Mouse (Mus musculus) heart, postnatal 0 days (tissue): ENCODE measurements at regions not wholly inside any gene's neighbourhood (a gene's known extent, or its start where the extent isn't known, plus 50 kb on each side); places are given as distances from the start of the nearest gene placed in this dataset.

Source experiments
- ATAC-seq: fragments of 200-750 bp; cut with Nextera tagmentation; 2 replicates; pipeline ENCODE4 v1.8.0; 2017; ENCODE audit warnings: low read depth, moderate number of reproducible peaks, moderate library complexity; ENCODE audit not compliant: insufficient read depth
- DNase-seq: peaks from one replicate; pipeline ENCODE4 v3.0.0-alpha.2; 2016; ENCODE audit warnings: low spot score
- H3K27ac ChIP-seq: fragments of 300-500 bp; sonication (generic); 2 replicates; pipeline ENCODE4 v1.5.1; 2014; ENCODE audit warnings: low read depth, mild to moderate bottlenecking
- H3K27me3 ChIP-seq: fragments of 300-500 bp; sonication (generic); 2 replicates; pipeline ENCODE4 v1.6.1; 2014; ENCODE audit warnings: low read length, mixed read lengths; ENCODE audit not compliant: control insufficient read depth, insufficient read depth
- H3K36me3 ChIP-seq: fragments of 300-500 bp; sonication (generic); replicated peaks from 2 replicates; pipeline ENCODE4 v1.6.1; 2014; ENCODE audit warnings: low read length, mixed read lengths; ENCODE audit not compliant: control insufficient read depth, insufficient read depth
- H3K4me1 ChIP-seq: fragments of 300-500 bp; sonication (generic); 2 replicates; pipeline ENCODE4 v1.6.1; 2014; ENCODE audit warnings: antibody characterized with exemption; ENCODE audit not compliant: control insufficient read depth, insufficient read depth
- H3K4me2 ChIP-seq: fragments of 300-500 bp; sonication (generic); 2 replicates; pipeline ENCODE4 v1.6.1; 2014; ENCODE audit warnings: low read depth, mild to moderate bottlenecking, low read length, moderate library complexity
- H3K4me3 ChIP-seq: fragments of 300-500 bp; sonication (generic); 2 replicates; pipeline ENCODE4 v1.5.1; 2014; ENCODE audit warnings: low read depth, low read length
- H3K9ac ChIP-seq: fragments of 300-500 bp; sonication (generic); replicated peaks from 2 replicates; pipeline ENCODE4 v1.6.1; 2014; ENCODE audit warnings: low read depth, low read length, mixed read lengths
- H3K9me3 ChIP-seq: fragments of 300-500 bp; sonication (generic); replicated peaks from 2 replicates; pipeline ENCODE4 v1.6.1; 2016; ENCODE audit warnings: low read length; ENCODE audit not compliant: control insufficient read depth
- CTCF ChIP-seq: IDR thresholded peaks from 2 replicates; pipeline ENCODE4 v1.5.1; 2016; ENCODE audit warnings: antibody characterized with exemption, control low read depth, low read depth
- EP300 ChIP-seq: IDR thresholded peaks from 2 replicates; pipeline ENCODE4 v1.6.1; 2016; ENCODE audit warnings: antibody characterized with exemption, low read depth
- WGBS: fragments of 180-500 bp; shearing (Covaris S2); extraction: QIAGEN DNeasy Blood & Tissue Kit; methylation state at CpG from one replicate; pipeline ENCODE4 v1.1.7; 2014; 5-methylcytosine and 5-hydroxymethylcytosine counted together

DNA sequence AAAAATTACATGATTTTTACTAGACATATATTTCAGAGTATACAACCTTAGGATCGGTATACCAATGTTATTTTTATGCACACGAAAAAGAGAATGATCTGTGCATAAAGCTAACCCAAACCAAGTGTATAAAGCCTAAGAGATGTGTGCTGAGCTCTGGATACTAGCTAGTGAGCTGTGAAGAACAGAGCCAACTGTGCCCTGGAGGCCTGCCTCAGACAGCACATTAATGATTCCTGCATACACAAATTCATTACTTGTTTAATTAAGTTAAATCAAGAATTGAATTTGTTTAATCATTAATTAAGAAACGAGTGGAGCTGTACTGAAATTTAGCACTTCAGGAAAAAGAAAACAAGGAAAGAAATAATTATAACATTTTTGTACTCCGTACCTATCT lies 139.0 kb upstream of the Prkcq start:
- Histone ChIP-seq H3K4me3 (no peak overlapping the region), H3K4me2 (no peak overlapping the region), H3K27ac (no peak overlapping the region), H3K9me3 (no peaks in the 10 kb centered on the region), H3K4me1 (no peaks in the 10 kb centered on the region), H3K27me3 (no peaks in the 10 kb centered on the region), H3K9ac (no peak overlapping the region), H3K36me3 (no peaks in the 10 kb centered on the region)
- TF ChIP-seq CTCF (no peak), EP300 (no peak)
- ATAC-seq (no peak), DNase-seq (no peak)
- WGBS = 61% methylated on average over 4 of the region's 4 CpGs

DNA sequence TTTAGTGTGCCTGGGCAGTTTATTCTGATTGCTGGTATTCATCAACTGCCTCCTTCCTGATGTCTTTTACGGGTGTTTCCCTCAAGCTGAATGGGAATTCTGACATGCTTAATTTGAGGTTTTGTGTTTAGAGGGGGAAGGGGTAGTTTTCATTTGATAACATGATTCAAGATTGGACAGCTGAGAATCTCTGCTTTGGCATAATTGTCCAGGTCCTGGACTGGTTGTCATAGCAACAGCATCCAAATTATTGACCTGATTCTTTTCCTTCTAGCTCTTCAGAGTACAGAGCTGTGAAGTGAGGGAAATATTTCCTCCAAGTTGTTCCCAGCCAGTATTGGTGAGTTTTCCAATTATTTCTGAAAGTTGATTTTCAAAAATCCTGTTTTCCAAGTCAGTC lies 137.7 kb upstream of the Prkcq start:
- DNase-seq = no peak
- H3K36me3 ChIP-seq = no peaks in the 10 kb centered on the region
- H3K27me3 ChIP-seq = no peaks in the 10 kb centered on the region
- no peak overlapping the region for H3K4me3 ChIP-seq
- WGBS = 77% methylated on average over 1 of the region's 1 CpGs
- no peak overlapping the region for H3K9ac ChIP-seq
- no peaks in the 10 kb centered on the region for H3K4me1 ChIP-seq
- H3K27ac ChIP-seq = no peak overlapping the region
- TF ChIP-seq CTCF (no peak), EP300 (no peak)
- no peaks in the 10 kb centered on the region for H3K9me3 ChIP-seq
- H3K4me2 ChIP-seq = no peak overlapping the region
- ATAC-seq = no peak

DNA sequence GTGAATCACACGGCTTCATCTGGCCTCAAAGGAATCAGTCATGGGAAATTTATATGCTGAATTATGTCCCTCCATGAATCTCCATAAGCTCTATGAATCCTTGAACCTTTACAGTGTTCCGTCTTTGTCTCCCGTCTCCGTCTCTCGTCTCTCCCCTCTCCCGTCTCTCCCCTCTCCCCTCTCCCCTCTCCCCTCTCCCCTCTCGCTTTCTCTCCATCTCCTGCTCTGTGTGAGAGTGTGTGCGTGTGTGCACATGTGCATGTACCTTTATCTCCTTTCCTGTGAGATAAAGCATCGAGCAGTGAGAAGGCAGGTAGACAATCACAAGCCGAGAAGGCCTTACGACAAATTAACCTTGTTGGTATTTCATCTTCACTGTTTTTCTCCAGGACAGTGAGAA lies 134.6 kb upstream of the Prkcq start:
- WGBS = 59% methylated on average over 11 of the region's 11 CpGs
- Histone ChIP-seq H3K4me3 (no peak overlapping the region), H3K27me3 (no peaks in the 10 kb centered on the region), H3K4me1 (no peaks in the 10 kb centered on the region), H3K27ac (no peak overlapping the region), H3K9me3 (no peaks in the 10 kb centered on the region), H3K4me2 (no peak overlapping the region), H3K36me3 (no peaks in the 10 kb centered on the region), H3K9ac (no peak overlapping the region)
- TF ChIP-seq CTCF = no peak
- TF ChIP-seq EP300 = no peak
- ATAC-seq (no peak), DNase-seq (no peak)

DNA sequence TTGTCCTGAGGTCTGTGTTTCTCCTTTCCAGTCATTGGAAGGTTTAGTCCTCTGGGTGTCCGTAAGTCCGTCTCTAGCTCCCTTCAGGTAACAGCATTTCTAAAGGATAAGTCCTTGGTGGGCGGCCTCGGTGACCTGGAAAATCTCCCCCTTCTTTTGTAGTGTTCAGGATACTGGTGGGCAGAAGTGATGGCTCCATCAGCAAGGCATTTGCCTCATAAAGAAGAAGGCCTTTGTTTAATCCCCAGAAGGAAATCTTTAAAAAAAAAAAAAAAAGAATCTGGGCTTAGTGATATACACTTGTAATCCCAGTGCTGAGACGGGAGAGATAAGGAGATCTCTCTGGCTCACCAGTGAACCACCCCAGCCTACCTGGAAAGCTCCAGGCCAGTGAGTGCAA lies 133.5 kb upstream of the Prkcq start:
- WGBS = 79% methylated on average over 5 of the region's 5 CpGs
- no peak overlapping the region for H3K9ac ChIP-seq
- DNase-seq (no peak), ATAC-seq (no peak)
- H3K36me3 ChIP-seq = no peaks in the 10 kb centered on the region
- H3K27ac ChIP-seq = no peak overlapping the region
- H3K9me3 ChIP-seq = no peaks in the 10 kb centered on the region
- no peak overlapping the region for H3K4me2 ChIP-seq
- TF ChIP-seq CTCF (no peak), EP300 (no peak)
- H3K27me3 ChIP-seq = no peaks in the 10 kb centered on the region
- H3K4me1 ChIP-seq = no peaks in the 10 kb centered on the region
- no peak overlapping the region for H3K4me3 ChIP-seq

DNA sequence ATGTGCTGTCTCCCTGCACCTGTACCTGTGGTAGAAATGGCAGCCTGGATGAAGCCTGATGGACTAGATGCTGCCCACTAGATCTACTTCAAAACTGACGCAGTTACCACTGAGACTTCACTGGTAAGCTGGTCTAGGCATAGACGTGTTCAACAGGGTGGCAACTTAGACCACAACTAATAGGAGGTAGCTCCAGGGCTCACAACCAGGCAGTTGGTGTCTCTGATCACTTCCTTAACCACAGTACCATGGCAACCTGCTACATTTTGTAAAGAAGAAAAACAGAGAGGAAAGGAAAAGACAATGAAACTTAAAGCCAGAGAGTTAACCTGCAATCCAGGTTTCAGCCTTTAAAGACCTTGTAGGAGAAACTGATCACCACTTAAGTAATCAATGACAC lies 131.9 kb upstream of the Prkcq start:
- 64% methylated on average over 2 of the region's 2 CpGs for WGBS
- no peak for TF ChIP-seq CTCF
- TF ChIP-seq EP300 = no peak

DNA sequence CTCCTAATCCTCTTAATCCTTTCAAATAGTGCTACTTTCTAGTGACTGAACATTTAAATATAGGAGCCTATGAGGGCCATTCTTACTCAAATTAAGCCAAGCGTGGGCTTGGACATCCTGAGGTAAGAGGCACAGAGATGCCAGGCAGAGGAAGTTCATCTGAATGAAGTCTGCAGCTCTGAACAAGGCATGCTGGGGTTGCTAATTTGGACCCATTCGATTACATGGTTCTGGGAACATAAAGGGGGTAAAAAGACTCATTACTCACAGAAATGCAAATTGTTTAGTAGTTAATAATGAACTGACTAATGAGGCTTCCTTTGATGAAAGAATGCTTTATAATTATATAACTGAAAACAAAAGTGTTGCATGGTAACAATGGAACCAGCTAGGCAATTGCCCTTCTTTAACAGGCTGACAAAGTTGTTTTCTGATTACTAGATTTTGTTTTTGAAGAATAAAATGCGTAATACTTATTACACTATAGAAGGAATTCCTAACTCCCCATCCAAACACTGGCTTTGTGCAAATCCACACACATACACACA lies 127.1 kb upstream of the Prkcq start:
- H3K36me3 ChIP-seq = no peaks in the 10 kb centered on the region
- DNase-seq (no peak), ATAC-seq (no peak)
- no peaks in the 10 kb centered on the region for H3K27me3 ChIP-seq
- H3K27ac ChIP-seq = no peak overlapping the region
- H3K9ac ChIP-seq = no peak overlapping the region
- no peaks in the 10 kb centered on the region for H3K9me3 ChIP-seq
- TF ChIP-seq EP300 (no peak), CTCF (no peak)
- H3K4me3 ChIP-seq = no peak overlapping the region
- WGBS = 71% methylated on average over 3 of the region's 3 CpGs
- H3K4me2 ChIP-seq = no peak overlapping the region
- H3K4me1 ChIP-seq = no peaks in the 10 kb centered on the region

More for the DNA sequence above, 131.9 kb upstream of the Prkcq start:
- Histone ChIP-seq H3K4me1 (no peaks in the 10 kb centered on the region), H3K9ac (no peak overlapping the region), H3K4me2 (no peak overlapping the region), H3K9me3 (no peaks in the 10 kb centered on the region), H3K4me3 (no peak overlapping the region), H3K27me3 (no peaks in the 10 kb centered on the region), H3K27ac (no peak overlapping the region), H3K36me3 (no peaks in the 10 kb centered on the region)
- ATAC-seq (no peak), DNase-seq (no peak)
